Mouse (Mus musculus) cerebellum, adult 2 months (tissue): Measurements from ENCODE around the gene Klc4.

ENCODE experiments used
- CTCF ChIP-seq: fragments of 200-500 bp; IDR thresholded peaks from 2 replicates; pipeline ENCODE4 v1.5.1; 2011; ENCODE audit warnings: low read depth, mild to moderate bottlenecking, control low read depth, low read length, moderate library complexity, borderline replicate concordance; ENCODE audit not compliant: insufficient read depth
- POLR2A ChIP-seq: fragments of 200-500 bp; IDR thresholded peaks from 2 replicates; pipeline ENCODE4 v1.6.1; 2011; ENCODE audit warnings: low read length, control low read depth, borderline replicate concordance; ENCODE audit not compliant: insufficient read depth

- TF ChIP-seq POLR2A (no peak), CTCF (no peak)
Observed at GRCm38 (mm10) chr17:46621324-46621723, 24.5 kb downstream of the Klc4 start.
